Mouse (Mus musculus): Measurements from ENCODE around the gene Dhrs7.
"Not testable (repeated sequence)": the region's sequence is repeated elsewhere in the genome, so short reads cannot be mapped to it uniquely, and the experiment has no call there.

Gene Dhrs7

GRCm38 (mm10) chr12:72664735-72665337, at the start of gene Dhrs7:
Gene Dhrs7 (minus strand): TSS chr12:72664909.
- in situ Hi-C loops (cut with MboI; ENCODE audit: low sequenced_read_pairs), result no loop called here

GRCm38 (mm10) chr12:72709981-72710380, 45.3 kb upstream of the Dhrs7 start:
- in situ Hi-C loops (cut with MboI; ENCODE audit: low sequenced_read_pairs), result no loop called here

GRCm38 (mm10) chr12:72704068-72704467, 39.4 kb upstream of the Dhrs7 start:
- in situ Hi-C loops (cut with MboI; ENCODE audit: low sequenced_read_pairs), result no loop called here

GRCm38 (mm10) chr12:72700013-72700412, 35.3 kb upstream of the Dhrs7 start:
- in situ Hi-C loops (cut with MboI; ENCODE audit: low sequenced_read_pairs), result no loop called here

- in situ Hi-C loops (cut with MboI; ENCODE audit: low sequenced_read_pairs), result no loop called here
These were observed 30.3 kb upstream of the Dhrs7 start for GRCm38 (mm10) chr12:72694901-72695463.

- in situ Hi-C loops (cut with MboI; ENCODE audit: low sequenced_read_pairs), result no loop called here
These were observed 29.7 kb upstream of the Dhrs7 start for GRCm38 (mm10) chr12:72694438-72694837.

GRCm38 (mm10) chr12:72693895-72694294, 29.2 kb upstream of the Dhrs7 start:
- in situ Hi-C loops (cut with MboI; ENCODE audit: low sequenced_read_pairs), result no loop called here

- in situ Hi-C loops (cut with MboI; ENCODE audit: low sequenced_read_pairs), result not testable (repeated sequence)
These were observed 23.6 kb upstream of the Dhrs7 start for GRCm38 (mm10) chr12:72688281-72688680.

GRCm38 (mm10) chr12:72687741-72688140, 23.0 kb upstream of the Dhrs7 start:
- in situ Hi-C loops (cut with MboI; ENCODE audit: low sequenced_read_pairs), result not testable (repeated sequence)

GRCm38 (mm10) chr12:72686566-72686965, 21.9 kb upstream of the Dhrs7 start:
- in situ Hi-C loops (cut with MboI; ENCODE audit: low sequenced_read_pairs), result not testable (repeated sequence)

- in situ Hi-C loops (cut with MboI; ENCODE audit: low sequenced_read_pairs), result no loop called here
These were observed 18.9 kb upstream of the Dhrs7 start for GRCm38 (mm10) chr12:72683612-72684011.

GRCm38 (mm10) chr12:72682511-72683282, 18.0 kb upstream of the Dhrs7 start:
- in situ Hi-C loops (cut with MboI; ENCODE audit: low sequenced_read_pairs), result no loop called here

- in situ Hi-C loops (cut with MboI; ENCODE audit: low sequenced_read_pairs), result no loop called here
These were observed 17.2 kb upstream of the Dhrs7 start for GRCm38 (mm10) chr12:72681919-72682318.

- in situ Hi-C loops (cut with MboI; ENCODE audit: low sequenced_read_pairs), result no loop called here
These were observed 14.9 kb upstream of the Dhrs7 start for GRCm38 (mm10) chr12:72679635-72680034.

- in situ Hi-C loops (cut with MboI; ENCODE audit: low sequenced_read_pairs), result no loop called here
These were observed 10.1 kb upstream of the Dhrs7 start for GRCm38 (mm10) chr12:72674820-72675219.

- in situ Hi-C loops (cut with MboI; ENCODE audit: low sequenced_read_pairs), result no loop called here
These were observed 9.5 kb upstream of the Dhrs7 start for GRCm38 (mm10) chr12:72674079-72674797.

- in situ Hi-C loops (cut with MboI; ENCODE audit: low sequenced_read_pairs), result no loop called here
These were observed 6.9 kb upstream of the Dhrs7 start for GRCm38 (mm10) chr12:72671516-72672135.

- in situ Hi-C loops (cut with MboI; ENCODE audit: low sequenced_read_pairs), result no loop called here
These were observed 6.2 kb upstream of the Dhrs7 start for GRCm38 (mm10) chr12:72670921-72671320.

- in situ Hi-C loops (cut with MboI; ENCODE audit: low sequenced_read_pairs), result no loop called here
These were observed 3.3 kb upstream of the Dhrs7 start for GRCm38 (mm10) chr12:72667868-72668469.

GRCm38 (mm10) chr12:72666015-72666414, 1.3 kb upstream of the Dhrs7 start:
- in situ Hi-C loops (cut with MboI; ENCODE audit: low sequenced_read_pairs), result no loop called here

All from CH12F3 (cell line).